Mouse (Mus musculus) MEL (cell line): Measurements from ENCODE around the gene Sde2. TPM values are rescaled to one million over a fixed set of nuclear protein-coding genes. Genes with fewer than 3 reads are reported as not detected.

Source experiments
- DNase-seq: peaks from one replicate; pipeline ENCODE4 v3.0.0; 2011; ENCODE audit warnings: low read depth, low spot score
- H3K27ac ChIP-seq: 2 replicates; pipeline ENCODE4 v1.5.1; 2012; ENCODE audit warnings: low read depth, mild to moderate bottlenecking, control low read depth, low read length, moderate library complexity; ENCODE audit not compliant: control insufficient read depth
- H3K27me3 ChIP-seq, 2 experiments: fragments of 150-350 bp in 1 of 2; sonication (generic) in 1 of 2; 2 replicates each; pipeline ENCODE4 v1.6.1; 2012; ENCODE audit warnings: low read length in 2 of 2, mild to moderate bottlenecking in 2 of 2, improper control_type of control experiment in 1 of 2, moderate library complexity in 1 of 2; ENCODE audit not compliant: insufficient read depth in 2 of 2, control insufficient read depth in 1 of 2
- H3K36me3 ChIP-seq, 2 experiments: 2 replicates each; pipeline ENCODE4 v1.6.1; 2012 to 2014; ENCODE audit warnings: low read length in 2 of 2, improper control_type of control experiment in 1 of 2, inconsistent platforms in 1 of 2, mild to moderate bottlenecking in 1 of 2; ENCODE audit not compliant: insufficient read depth in 2 of 2, control insufficient read depth in 1 of 2
- H3K4me1 ChIP-seq, 2 experiments: fragments of 150-350 bp in 1 of 2; sonication (generic) in 1 of 2; 2 replicates each; pipeline ENCODE4 v1.6.1; 2012; ENCODE audit warnings: low read length in 2 of 2, improper control_type of control experiment in 1 of 2, mild to moderate bottlenecking in 1 of 2; ENCODE audit not compliant: insufficient read depth in 2 of 2, control insufficient read depth in 1 of 2
- H3K4me3 ChIP-seq, 2 experiments: fragments of 150-350 bp in 1 of 2; sonication (generic) in 1 of 2; 2 replicates each; pipeline ENCODE4 v1.5.1; 2012; ENCODE audit warnings: low read depth in 2 of 2, low read length in 2 of 2, mild to moderate bottlenecking in 2 of 2, moderate library complexity in 2 of 2, control low read depth in 1 of 2, improper control_type of control experiment in 1 of 2; ENCODE audit not compliant: control insufficient read depth in 1 of 2, insufficient read depth in 1 of 2
- H3K79me2 ChIP-seq: 2 replicates; pipeline ENCODE4 v1.6.1; 2012; ENCODE audit warnings: mild to moderate bottlenecking, low read length, moderate library complexity; ENCODE audit not compliant: control insufficient read depth, poor library complexity, insufficient read depth
- H3K9ac ChIP-seq: 2 replicates; pipeline ENCODE4 v1.6.1; 2012; ENCODE audit warnings: low read depth, mild to moderate bottlenecking, control low read depth, low read length, moderate library complexity; ENCODE audit not compliant: control insufficient read depth, poor library complexity, severe bottlenecking
- H3K9me3 ChIP-seq: fragments of 150-350 bp; sonication (generic); replicated peaks from 2 replicates; pipeline ENCODE4 v1.6.1; 2012; ENCODE audit warnings: mild to moderate bottlenecking, low read length, improper control_type of control experiment, moderate library complexity; ENCODE audit not compliant: insufficient read depth
- BHLHE40 ChIP-seq: IDR thresholded peaks from 2 replicates; pipeline ENCODE4 v1.6.1; 2012; ENCODE audit warnings: low read depth, mild to moderate bottlenecking, inconsistent platforms, low read length, improper control_type of control experiment, borderline replicate concordance
- CHD1 ChIP-seq: IDR thresholded peaks from 2 replicates; pipeline ENCODE4 v1.6.1; 2012; ENCODE audit warnings: low read depth, mild to moderate bottlenecking, inconsistent platforms, low read length, improper control_type of control experiment
- CTCF ChIP-seq, 3 experiments: IDR thresholded peaks in 2 of 3; conservative IDR thresholded peaks in 1 of 3; 2 replicates each; pipeline ENCODE4 v1.5.1; 2011 to 2012; ENCODE audit warnings: low read length in 3 of 3, low read depth in 2 of 3, mild to moderate bottlenecking in 2 of 3, improper control_type of control experiment in 1 of 3, inconsistent platforms in 1 of 3, mixed read lengths in 1 of 3, moderate library complexity in 1 of 3; ENCODE audit not compliant: control insufficient read depth in 1 of 3, insufficient read depth in 1 of 3, poor library complexity in 1 of 3, severe bottlenecking in 1 of 3
- E2F4 ChIP-seq: IDR thresholded peaks from 2 replicates; pipeline ENCODE4 v1.6.1; 2011; ENCODE audit warnings: low read depth, low read length, improper control_type of control experiment, borderline replicate concordance
- EP300 ChIP-seq, 2 experiments: IDR thresholded peaks; 2 replicates each; pipeline ENCODE4 v1.6.1; 2011; ENCODE audit warnings: improper control_type of control experiment in 2 of 2, low read length in 2 of 2, low read depth in 1 of 2, mild to moderate bottlenecking in 1 of 2
- ETS1 ChIP-seq: IDR thresholded peaks from 2 replicates; pipeline ENCODE4 v1.6.1; 2012; ENCODE audit warnings: low read depth, mild to moderate bottlenecking, inconsistent platforms, low read length, improper control_type of control experiment, moderate library complexity
- GABPA ChIP-seq: IDR thresholded peaks from 2 replicates; pipeline ENCODE4 v1.6.1; 2012; ENCODE audit warnings: low read depth, mild to moderate bottlenecking, inconsistent platforms, low read length, improper control_type of control experiment, moderate library complexity
- JUND ChIP-seq: IDR thresholded peaks from 2 replicates; pipeline ENCODE4 v1.6.1; 2011; ENCODE audit warnings: low read depth, mild to moderate bottlenecking, improper control_type of control experiment, low read length
- MAFK ChIP-seq: IDR thresholded peaks from 2 replicates; pipeline ENCODE4 v1.6.1; 2011; ENCODE audit warnings: low read depth, mild to moderate bottlenecking, low read length, improper control_type of control experiment, borderline replicate concordance
- MAZ ChIP-seq: IDR thresholded peaks from 2 replicates; pipeline ENCODE4 v1.6.1; 2012; ENCODE audit warnings: low read depth, mild to moderate bottlenecking, inconsistent platforms, low read length, improper control_type of control experiment
- MEF2A ChIP-seq: IDR thresholded peaks from 2 replicates; pipeline ENCODE4 v1.6.1; 2014; ENCODE audit warnings: low read depth, mild to moderate bottlenecking, inconsistent platforms, low read length, improper control_type of control experiment; ENCODE audit not compliant: poor library complexity, insufficient replicate concordance, severe bottlenecking; ENCODE audit errors: extremely low read depth
- MYC ChIP-seq: IDR thresholded peaks from 2 replicates; pipeline ENCODE4 v1.6.1; 2011; ENCODE audit warnings: low read depth, mild to moderate bottlenecking, low read length, improper control_type of control experiment, moderate library complexity
- NELFE ChIP-seq: IDR thresholded peaks from 2 replicates; pipeline ENCODE4 v1.6.1; 2011; ENCODE audit warnings: low read depth, low read length, improper control_type of control experiment
- NRF1 ChIP-seq: IDR thresholded peaks from 2 replicates; pipeline ENCODE4 v1.6.1; 2014; ENCODE audit warnings: low read depth, mild to moderate bottlenecking, inconsistent platforms, low read length, improper control_type of control experiment, moderate library complexity; ENCODE audit not compliant: poor library complexity, insufficient read depth, severe bottlenecking
- POLR2AphosphoS2 ChIP-seq: IDR thresholded peaks from 2 replicates; pipeline ENCODE4 v1.6.1; 2011; ENCODE audit warnings: low read length, improper control_type of control experiment
- POLR2AphosphoS5 ChIP-seq: IDR thresholded peaks from 2 replicates; pipeline ENCODE4 v1.6.1; 2012; ENCODE audit warnings: low read depth, borderline replicate concordance, mild to moderate bottlenecking, inconsistent platforms, low read length, moderate library complexity, mixed read lengths
- RCOR1 ChIP-seq: IDR thresholded peaks from 2 replicates; pipeline ENCODE4 v1.6.1; 2012; ENCODE audit warnings: low read depth, mild to moderate bottlenecking, inconsistent platforms, low read length, improper control_type of control experiment
- SMC3 ChIP-seq: IDR thresholded peaks from 2 replicates; pipeline ENCODE4 v1.6.1; 2011; ENCODE audit warnings: low read depth, low read length, improper control_type of control experiment
- TAL1 ChIP-seq: IDR thresholded peaks from 2 replicates; pipeline ENCODE4 v1.6.1; 2012; ENCODE audit warnings: mild to moderate bottlenecking, inconsistent platforms, low read length, moderate library complexity, mixed read lengths
- TBP ChIP-seq: IDR thresholded peaks from 2 replicates; pipeline ENCODE4 v1.8.0; 2011; ENCODE audit warnings: low read depth, low read length, improper control_type of control experiment
- TCF12 ChIP-seq: IDR thresholded peaks from 2 replicates; pipeline ENCODE4 v1.6.1; 2014; ENCODE audit warnings: low read depth, mild to moderate bottlenecking, inconsistent platforms, low read length, improper control_type of control experiment, moderate library complexity
- UBTF ChIP-seq: IDR thresholded peaks from 2 replicates; pipeline ENCODE4 v1.6.1; 2012; ENCODE audit warnings: low read depth, mild to moderate bottlenecking, inconsistent platforms, low read length, improper control_type of control experiment, moderate library complexity, borderline replicate concordance; ENCODE audit not compliant: insufficient read depth
- USF2 ChIP-seq, 2 experiments: IDR thresholded peaks; 2 replicates each; pipeline ENCODE4 v1.6.1; 2011 to 2012; ENCODE audit warnings: improper control_type of control experiment in 2 of 2, low read length in 2 of 2, borderline replicate concordance in 1 of 2, inconsistent platforms in 1 of 2, low read depth in 1 of 2, mild to moderate bottlenecking in 1 of 2; ENCODE audit not compliant: insufficient read depth in 1 of 2
- ZC3H11A ChIP-seq: IDR thresholded peaks from 2 replicates; pipeline ENCODE4 v1.6.1; 2012; ENCODE audit warnings: low read depth, mild to moderate bottlenecking, inconsistent platforms, low read length, improper control_type of control experiment
- polyA plus RNA-seq, 2 experiments: library from polyadenylated mRNA; stranded (reverse) in 1 of 2; unstranded in 1 of 2; fragments of >175 nt in 1 of 2; fragments of >200 nt in 1 of 2; gene quantifications; 2 replicates each; pipeline versions ENCODE4 v1.2.1 to v1.2.4; 2012; ENCODE audit warnings: low replicate concordance in 2 of 2, low read depth in 1 of 2; ENCODE audit not compliant: insufficient read length in 2 of 2, insufficient read depth in 1 of 2, missing spikeins in 1 of 2
- total RNA-seq: library from RNA; depleted of rRNA; stranded (reverse); fragments of 300-350 nt; gene quantifications from 2 replicates; pipeline ENCODE4 v1.2.3, GENCODE M21; 2012

Sde2 gene
- total and polyA plus RNA-seq, 3 experiments, result 35.5 to 48.0 TPM; not detected in 1

DNA sequence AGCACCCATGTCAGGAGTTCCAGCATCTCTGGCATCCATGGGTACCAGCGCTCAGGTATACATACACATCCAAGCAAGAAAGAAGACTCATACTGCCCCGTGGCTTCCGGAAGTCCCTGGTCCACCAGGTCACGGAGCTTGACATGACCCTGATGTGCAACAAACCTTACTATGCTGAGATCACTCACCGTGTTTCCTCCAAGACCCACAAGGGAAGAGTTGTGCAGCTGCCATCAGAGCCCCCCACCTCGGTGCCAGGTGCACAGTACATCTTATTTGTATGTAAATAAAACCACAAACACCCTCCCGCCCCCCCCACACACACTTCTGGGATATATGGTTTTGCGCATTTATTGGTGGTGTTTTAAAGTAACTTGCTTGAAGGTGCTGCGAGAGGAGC is 24.2 kb downstream of the Sde2 start:
- no peaks in the 10 kb centered on the region; a peak in 1 of 4 replicates for H3K4me1 ChIP-seq
- no peak for DNase-seq

DNA sequence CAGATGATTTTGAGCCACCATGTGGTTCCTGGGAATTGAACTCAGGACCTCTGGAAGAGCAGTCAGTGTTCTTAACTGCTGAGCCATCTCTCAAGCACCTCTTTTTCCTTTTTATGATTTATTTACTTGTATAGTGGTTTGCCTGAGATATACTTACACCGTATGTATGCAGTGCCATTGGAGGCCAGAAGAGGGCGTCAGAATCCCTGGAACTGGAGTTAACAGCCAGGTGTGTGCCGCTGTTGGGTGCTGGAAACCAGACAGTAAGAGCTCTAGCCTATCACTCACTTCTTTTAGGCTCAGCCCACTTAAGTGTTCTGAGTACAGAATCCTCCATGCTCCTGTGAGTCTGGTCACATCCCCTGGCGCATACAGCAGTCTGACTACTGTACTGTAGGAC is 26.5 kb downstream of the Sde2 start:
- Histone ChIP-seq H3K27me3 (no peaks in the 10 kb centered on the region; a peak in 2 of 4 replicates), H3K27ac (no peak overlapping the region), H3K4me3 (no peak overlapping the region), H3K79me2 (no peaks in the 10 kb centered on the region), H3K9ac (no peak overlapping the region), H3K9me3 (no peaks in the 10 kb centered on the region), H3K36me3 (peaks cover 0 to 8% of the 10 kb centered on the region in 2 experiments; a peak in 2 of 4 replicates)
- DNase-seq, result no peak
- TF ChIP-seq CTCF (IDR thresholded peaks at IDR 0.05 in 2 of 3, conservative IDR thresholded peaks at IDR 0.05 in 1 of 3; ENCODE audit: control insufficient read depth in 1 of 3, insufficient read depth in 1 of 3, low read depth in 2 of 3, low read length in 3 of 3, poor library complexity in 1 of 3, severe bottlenecking in 1 of 3) (peak; percentile 26 to 55 (median 28); a peak in 5 of 6 replicates), NRF1 (no peak)
- TF ChIP-seq, all 39 proteins: peak for 1
- H3K4me1 ChIP-seq, result peaks cover 0 to 8% of the 10 kb centered on the region in 2 experiments; a peak in 2 of 4 replicates

More for the DNA sequence above, 24.2 kb downstream of the Sde2 start:
- TF ChIP-seq UBTF, result no peak
- no peak for TF ChIP-seq GABPA
- no peak for TF ChIP-seq ETS1
- no peak for TF ChIP-seq POLR2AphosphoS5
- no peak for TF ChIP-seq MAFK
- TF ChIP-seq NELFE, result no peak
- H3K36me3 ChIP-seq, result no peaks in the 10 kb centered on the region; a peak in 1 of 4 replicates
- no peaks in the 10 kb centered on the region for H3K9me3 ChIP-seq
- no peaks in the 10 kb centered on the region for H3K79me2 ChIP-seq
- no peaks in the 10 kb centered on the region; a peak in 1 of 4 replicates for H3K27me3 ChIP-seq
- no peak overlapping the region for H3K9ac ChIP-seq
- no peak overlapping the region for H3K27ac ChIP-seq
- H3K4me3 ChIP-seq, result no peak overlapping the region

DNA sequence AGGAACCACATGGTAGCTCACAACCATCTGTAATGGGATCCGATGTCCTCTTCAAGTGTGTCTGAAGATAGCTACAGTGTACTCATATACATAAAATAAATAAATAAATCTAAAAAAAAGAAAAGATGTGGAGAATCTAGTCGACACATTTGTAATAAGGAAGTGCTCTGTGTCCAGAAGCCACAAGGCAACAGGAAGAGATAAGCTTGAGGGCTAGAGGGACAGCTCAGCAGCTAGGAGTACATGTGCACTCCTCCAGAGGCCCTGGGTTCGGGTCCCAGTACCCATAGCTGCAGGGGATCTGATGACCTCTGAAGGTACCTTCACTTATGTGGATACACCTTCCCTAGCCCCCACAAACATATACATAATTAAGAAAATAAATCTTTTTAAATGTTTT is 30.8 kb downstream of the Sde2 start:
- Histone ChIP-seq H3K36me3 (peaks cover 0 to 8% of the 10 kb centered on the region in 2 experiments; a peak in 2 of 4 replicates), H3K27me3 (no peaks in the 10 kb centered on the region; a peak in 2 of 4 replicates), H3K27ac (no peak overlapping the region), H3K79me2 (no peaks in the 10 kb centered on the region), H3K9ac (no peak overlapping the region), H3K9me3 (no peaks in the 10 kb centered on the region), H3K4me3 (no peak overlapping the region), H3K4me1 (peaks cover 0 to 18% of the 10 kb centered on the region in 2 experiments; a peak in 2 of 4 replicates)
- peak; percentile 51 for DNase-seq
- TF ChIP-seq MEF2A (no peak), USF2 (IDR thresholded peaks at IDR 0.05; ENCODE audit: borderline replicate concordance in 1 of 2, insufficient read depth in 1 of 2, low read depth in 1 of 2, low read length in 2 of 2) (no peak), SMC3 (no peak), TCF12 (no peak), POLR2AphosphoS2 (no peak), MAFK (no peak), E2F4 (no peak), BHLHE40 (no peak), POLR2AphosphoS5 (no peak), TBP (peak; percentile 76; the same call in 1 of the 2 replicates), RCOR1 (no peak; the same call in 1 of the 2 replicates), MAZ (no peak), UBTF (no peak), ZC3H11A (no peak), CHD1 (no peak), MYC (0 out of 2 replicates have a peak, but pooled peaks have one; percentile 41), TAL1 (peak; percentile 41), JUND (no peak), EP300 (IDR thresholded peaks at IDR 0.05; ENCODE audit: low read depth in 1 of 2, low read length in 2 of 2) (peak; percentile 31 to 69; a peak in 3 of 4 replicates)
